Mouse (Mus musculus) hindbrain, embryonic 14.5 days (tissue): ENCODE results near the gene Pqlc3. TPM values are rescaled to one million over a fixed set of nuclear protein-coding genes. Genes with fewer than 3 reads are reported as not detected.
"Not testable (repeated sequence)": the region's sequence is repeated elsewhere in the genome, so short reads cannot be mapped to it uniquely, and the experiment has no call there.

ENCODE experiments used
- ATAC-seq: fragments of 200-750 bp; cut with Nextera tagmentation; 2 replicates; pipeline ENCODE4 v1.8.0; 2017; ENCODE audit warnings: moderate number of reproducible peaks, mild to moderate bottlenecking, moderate TSS enrichment, moderate library complexity; ENCODE audit not compliant: low FRiP score
- DNase-seq: peaks from one replicate; pipeline ENCODE4 v3.0.0-alpha.2; 2015; ENCODE audit warnings: low spot score
- H3K27ac ChIP-seq: fragments of 300-500 bp; sonication (generic); 2 replicates; pipeline ENCODE4 v1.5.1; 2014; ENCODE audit warnings: mild to moderate bottlenecking, moderate library complexity
- H3K27me3 ChIP-seq: fragments of 300-500 bp; sonication (generic); 2 replicates; pipeline ENCODE4 v1.6.1; 2014; ENCODE audit warnings: mild to moderate bottlenecking, low read length, mixed read lengths; ENCODE audit not compliant: control insufficient read depth, insufficient read depth
- H3K36me3 ChIP-seq: fragments of 300-500 bp; sonication (generic); replicated peaks from 2 replicates; pipeline ENCODE4 v1.6.1; 2014; ENCODE audit not compliant: control insufficient read depth, insufficient read depth
- H3K4me1 ChIP-seq: fragments of 300-500 bp; sonication (generic); replicated peaks from 2 replicates; pipeline ENCODE4 v1.6.1; 2014; ENCODE audit warnings: antibody characterized with exemption, low read length, mixed read lengths; ENCODE audit not compliant: control insufficient read depth, insufficient read depth
- H3K4me2 ChIP-seq: fragments of 300-500 bp; sonication (generic); replicated peaks from 2 replicates; pipeline ENCODE4 v1.6.1; 2014; ENCODE audit warnings: mild to moderate bottlenecking, moderate library complexity
- H3K4me3 ChIP-seq: fragments of 300-500 bp; sonication (generic); replicated peaks from 2 replicates; pipeline ENCODE4 v1.5.1; 2014; ENCODE audit warnings: mild to moderate bottlenecking, low read length
- H3K9ac ChIP-seq: fragments of 300-500 bp; sonication (generic); 2 replicates; pipeline ENCODE4 v1.6.1; 2014
- H3K9me3 ChIP-seq: fragments of 300-500 bp; sonication (generic); 2 replicates; pipeline ENCODE4 v1.6.1; 2016; ENCODE audit warnings: low read length; ENCODE audit not compliant: control insufficient read depth
- WGBS: fragments of 180-500 bp; shearing (Covaris S2); extraction: QIAGEN DNeasy Blood & Tissue Kit; methylation state at CpG from one replicate; pipeline ENCODE4 v1.1.7; 2014; 5-methylcytosine and 5-hydroxymethylcytosine counted together
- polyA plus RNA-seq: library from polyadenylated mRNA; unstranded; fragments of >200 nt; fragmentation: Nextera tagmentation; extraction: Ambion mirVana; gene quantifications from 2 replicates; pipeline ENCODE4 v1.2.1, GENCODE M21; 2014

The Pqlc3 gene
- polyA plus RNA-seq, 1 experiment from 2014 or later = 1.6 TPM

GRCm38 (mm10) chr12:17035128-17035527 is 34.9 kb upstream of the Pqlc3 start:
- H3K27ac ChIP-seq = no peak overlapping the region
- H3K4me3 ChIP-seq = no peak overlapping the region
- no peaks in the 10 kb centered on the region for H3K9me3 ChIP-seq
- H3K4me1 ChIP-seq = peaks cover 17% of the 10 kb centered on the region; the same call in 1 of the 2 replicates
- DNase-seq (no peak), ATAC-seq (no peak)
- H3K36me3 ChIP-seq = no peaks in the 10 kb centered on the region
- H3K27me3 ChIP-seq = no peaks in the 10 kb centered on the region
- no peak overlapping the region for H3K9ac ChIP-seq
- WGBS = 70% methylated on average over 2 of the region's 2 CpGs
- no peak overlapping the region for H3K4me2 ChIP-seq

- H3K9ac ChIP-seq = no peak overlapping the region
- no peak overlapping the region for H3K27ac ChIP-seq
- DNase-seq (no peak), ATAC-seq (no peak)
- 87% methylated on average over 5 of the region's 5 CpGs for WGBS
- H3K36me3 ChIP-seq = no peaks in the 10 kb centered on the region
- H3K4me3 ChIP-seq = no peak overlapping the region
- H3K4me1 ChIP-seq = peaks cover 17% of the 10 kb centered on the region; the same call in 1 of the 2 replicates
- no peaks in the 10 kb centered on the region for H3K9me3 ChIP-seq
- H3K4me2 ChIP-seq = no peak overlapping the region
- H3K27me3 ChIP-seq = no peaks in the 10 kb centered on the region
Measured at GRCm38 (mm10) chr12:17034671-17035070, 34.5 kb upstream of the Pqlc3 start.

GRCm38 (mm10) chr12:17033464-17033841 is 33.2 kb upstream of the Pqlc3 start:
- Histone ChIP-seq H3K27ac (no peak overlapping the region), H3K4me2 (no peak overlapping the region), H3K9ac (no peak overlapping the region), H3K9me3 (no peaks in the 10 kb centered on the region), H3K27me3 (no peaks in the 10 kb centered on the region), H3K4me1 (peaks cover 17% of the 10 kb centered on the region; the same call in 1 of the 2 replicates), H3K36me3 (no peaks in the 10 kb centered on the region), H3K4me3 (no peak overlapping the region)
- 78% methylated on average over 9 of the region's 9 CpGs for WGBS
- DNase-seq = no peak
- peak; percentile 28; the same call in 1 of the 2 replicates for ATAC-seq

- DNase-seq = peak; percentile 93
- Histone ChIP-seq H3K4me3 (no peak overlapping the region), H3K4me2 (no peak overlapping the region), H3K4me1 (peaks cover 17% of the 10 kb centered on the region; the same call in 1 of the 2 replicates), H3K9ac (no peak overlapping the region), H3K27me3 (no peaks in the 10 kb centered on the region), H3K36me3 (no peaks in the 10 kb centered on the region), H3K27ac (no peak overlapping the region), H3K9me3 (no peaks in the 10 kb centered on the region)
- peak; percentile 56; the same call in 1 of the 2 replicates for ATAC-seq
- 41% methylated on average over 13 of the region's 13 CpGs for WGBS
Measured at GRCm38 (mm10) chr12:17032694-17033463, 32.7 kb upstream of the Pqlc3 start.

GRCm38 (mm10) chr12:17024554-17025110 is 24.4 kb upstream of the Pqlc3 start:
- H3K4me2 ChIP-seq = no peak overlapping the region
- H3K27me3 ChIP-seq = no peaks in the 10 kb centered on the region
- no peaks in the 10 kb centered on the region for H3K36me3 ChIP-seq
- WGBS = 91% methylated on average over 6 of the region's 6 CpGs
- H3K4me1 ChIP-seq = no peaks in the 10 kb centered on the region
- no peak overlapping the region for H3K27ac ChIP-seq
- H3K9me3 ChIP-seq = no peaks in the 10 kb centered on the region
- ATAC-seq = no peak
- H3K9ac ChIP-seq = no peak overlapping the region
- H3K4me3 ChIP-seq = no peak overlapping the region
- DNase-seq = no peak

GRCm38 (mm10) chr12:17022145-17022544 is 21.9 kb upstream of the Pqlc3 start:
- Histone ChIP-seq H3K36me3 (no peaks in the 10 kb centered on the region), H3K4me1 (no peaks in the 10 kb centered on the region), H3K4me3 (no peak overlapping the region), H3K9me3 (no peaks in the 10 kb centered on the region), H3K27me3 (no peaks in the 10 kb centered on the region), H3K27ac (no peak overlapping the region), H3K4me2 (no peak overlapping the region), H3K9ac (no peak overlapping the region)
- ATAC-seq = no peak
- DNase-seq = no peak
- 83% methylated on average over 4 of the region's 4 CpGs for WGBS

GRCm38 (mm10) chr12:17021125-17021524 is 20.9 kb upstream of the Pqlc3 start:
- not testable (repeated sequence) for H3K4me1 ChIP-seq, ATAC-seq, H3K9ac ChIP-seq, DNase-seq, H3K4me3 ChIP-seq, H3K27me3 ChIP-seq, H3K9me3 ChIP-seq, H3K36me3 ChIP-seq, H3K4me2 ChIP-seq, H3K27ac ChIP-seq
- WGBS = 89% methylated on average over 4 of the region's 4 CpGs

- 32% methylated on average over 4 of the region's 4 CpGs for WGBS
Measured at GRCm38 (mm10) chr12:17018468-17018867, 18.3 kb upstream of the Pqlc3 start.

GRCm38 (mm10) chr12:17015711-17016110 is 15.5 kb upstream of the Pqlc3 start:
- H3K4me3 ChIP-seq = no peak overlapping the region
- ATAC-seq (no peak), DNase-seq (no peak)
- H3K4me1 ChIP-seq = no peaks in the 10 kb centered on the region
- H3K4me2 ChIP-seq = no peak overlapping the region
- H3K27me3 ChIP-seq = no peaks in the 10 kb centered on the region
- no peaks in the 10 kb centered on the region for H3K36me3 ChIP-seq
- no peak overlapping the region for H3K27ac ChIP-seq
- no peak overlapping the region for H3K9ac ChIP-seq
- 84% methylated on average over 2 of the region's 2 CpGs for WGBS
- H3K9me3 ChIP-seq = no peaks in the 10 kb centered on the region

More at GRCm38 (mm10) chr12:17018468-17018867, 18.3 kb upstream of the Pqlc3 start:
- Histone ChIP-seq H3K27ac (no peak overlapping the region), H3K27me3 (no peaks in the 10 kb centered on the region), H3K9ac (no peak overlapping the region), H3K4me2 (no peak overlapping the region), H3K4me1 (no peaks in the 10 kb centered on the region), H3K4me3 (no peak overlapping the region), H3K36me3 (no peaks in the 10 kb centered on the region), H3K9me3 (no peaks in the 10 kb centered on the region)
- ATAC-seq (no peak), DNase-seq (peak; percentile 73)
